Mouse (Mus musculus): ENCODE data around the gene Pex7. TPM values are rescaled to one million over a fixed set of nuclear protein-coding genes. Genes with fewer than 3 reads are reported as not detected.

Gene Pex7
- polyA plus RNA-seq, 1 experiment, result 36.7 TPM

DNA sequence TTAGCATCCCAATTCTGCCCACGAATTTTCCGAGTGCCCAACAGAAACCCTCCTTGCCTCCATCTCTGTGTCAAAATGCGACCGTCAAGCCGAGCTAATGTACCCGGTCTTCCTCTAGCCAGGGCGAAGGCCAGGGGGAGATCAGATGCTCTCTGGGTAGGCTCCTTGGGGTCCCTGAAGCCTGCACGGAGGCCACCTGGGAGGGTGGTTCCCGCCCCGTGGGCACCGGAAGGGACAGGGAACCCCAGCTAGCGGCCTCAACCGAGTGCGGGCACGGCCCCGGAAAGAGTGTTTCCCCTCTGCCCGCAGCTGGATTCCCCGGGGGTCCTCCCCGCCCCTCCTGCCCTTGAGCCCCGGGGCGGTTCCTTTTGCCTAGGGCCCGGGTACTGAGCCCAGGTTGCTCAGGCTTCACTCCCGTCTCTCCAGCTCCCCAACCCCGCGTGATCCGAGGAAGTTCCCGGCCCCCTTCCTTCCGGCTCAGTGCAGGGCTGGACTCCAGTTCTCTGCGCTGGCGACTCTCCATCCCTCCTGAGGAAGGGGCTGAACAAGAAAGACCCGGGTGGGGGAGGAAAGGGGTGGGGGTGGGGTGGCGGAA is 57.6 kb downstream of the Pex7 start:
- Histone ChIP-seq H3K27me3 (ENCODE audit: control insufficient read depth, insufficient read depth, low read length, poor library complexity, severe bottlenecking) (peaks cover 15% of the 10 kb centered on the region), H3K9ac (ENCODE audit: low read depth, poor library complexity, severe bottlenecking) (peak overlapping the region; percentile 4; the same call in 1 of the 2 replicates), H3K9me3 (replicated peaks; ENCODE audit: control insufficient read depth, insufficient read depth, low read length, poor library complexity, severe bottlenecking) (no peaks in the 10 kb centered on the region), H3K4me1 (ENCODE audit: control insufficient read depth, insufficient read depth, low read length) (no peaks in the 10 kb centered on the region), H3K27ac (ENCODE audit: insufficient read depth, low read length) (no peak overlapping the region), H3K36me3 (ENCODE audit: control insufficient read depth, insufficient read depth, low read length, poor library complexity, severe bottlenecking) (no peaks in the 10 kb centered on the region), H3K4me3 (ENCODE audit: low read depth, low read length) (peak overlapping the region; percentile 76)
- no peak for TF ChIP-seq POLR2A (IDR thresholded peaks at IDR 0.05; ENCODE audit: insufficient read depth, low read length)
- TF ChIP-seq EP300 (IDR thresholded peaks at IDR 0.05; ENCODE audit: insufficient read depth, low read depth, low read length), result no peak
- no peak for TF ChIP-seq CTCF (IDR thresholded peaks at IDR 0.05; ENCODE audit: low read depth, low read length)

DNA sequence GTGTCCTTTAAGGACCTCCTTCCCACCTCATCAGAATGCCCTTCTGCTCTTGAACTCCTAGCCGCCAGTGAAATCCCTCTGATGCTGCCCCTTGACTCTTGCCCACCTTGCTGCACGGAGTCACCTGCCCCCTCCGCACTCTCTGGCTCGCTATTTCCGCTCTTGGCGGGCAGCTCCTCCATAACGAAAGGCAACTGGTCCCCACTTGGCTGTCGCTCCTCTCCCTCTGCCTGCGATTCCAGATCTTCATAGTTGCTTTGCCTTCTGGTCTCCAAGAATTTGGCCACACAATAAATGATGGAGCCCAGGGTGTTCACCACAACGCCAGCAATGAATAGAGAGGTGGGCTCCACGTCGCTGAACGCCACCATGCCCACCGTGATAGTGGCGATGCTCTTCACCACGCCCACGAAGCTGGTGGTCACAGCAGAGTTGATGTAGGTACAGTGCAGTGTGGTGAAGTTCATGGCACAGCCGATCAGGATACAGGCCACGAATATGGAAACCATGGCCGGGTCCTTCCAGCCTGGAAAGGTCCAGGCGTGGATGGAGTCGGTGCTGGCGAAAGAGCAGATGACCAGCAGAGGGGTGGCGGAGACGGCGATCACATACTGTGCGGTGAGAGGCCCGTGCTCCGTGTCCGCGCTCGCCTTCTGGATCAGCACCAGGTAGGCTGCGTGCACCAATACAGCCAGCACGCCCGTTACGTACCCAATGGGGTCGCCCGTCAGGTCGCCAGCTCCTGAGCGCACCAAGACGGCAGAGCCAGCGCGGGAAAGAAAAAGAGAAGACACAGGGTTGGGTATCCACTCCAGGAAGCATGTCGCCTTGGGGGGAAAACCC is 58.3 kb downstream of the Pex7 start:
- peak overlapping the region; percentile 4; the same call in 1 of the 2 replicates for H3K9ac ChIP-seq (ENCODE audit: low read depth, poor library complexity, severe bottlenecking)
- H3K36me3 ChIP-seq (ENCODE audit: control insufficient read depth, insufficient read depth, low read length, poor library complexity, severe bottlenecking), result no peaks in the 10 kb centered on the region
- H3K27ac ChIP-seq (ENCODE audit: insufficient read depth, low read length), result no peak overlapping the region
- H3K4me1 ChIP-seq (ENCODE audit: control insufficient read depth, insufficient read depth, low read length), result no peaks in the 10 kb centered on the region
- peak overlapping the region; percentile 76 for H3K4me3 ChIP-seq (ENCODE audit: low read depth, low read length)
- no peaks in the 10 kb centered on the region for H3K9me3 ChIP-seq (replicated peaks; ENCODE audit: control insufficient read depth, insufficient read depth, low read length, poor library complexity, severe bottlenecking)
- no peak for TF ChIP-seq CTCF (IDR thresholded peaks at IDR 0.05; ENCODE audit: low read depth, low read length)
- H3K27me3 ChIP-seq (ENCODE audit: control insufficient read depth, insufficient read depth, low read length, poor library complexity, severe bottlenecking), result peaks cover 15% of the 10 kb centered on the region

- TF ChIP-seq EP300 (IDR thresholded peaks at IDR 0.05; ENCODE audit: insufficient read depth, low read depth, low read length), result no peak
- no peak for TF ChIP-seq CTCF (IDR thresholded peaks at IDR 0.05; ENCODE audit: low read depth, low read length)
- no peak for TF ChIP-seq POLR2A (IDR thresholded peaks at IDR 0.05; ENCODE audit: insufficient read depth, low read length)
- no peak overlapping the region for H3K27ac ChIP-seq (ENCODE audit: insufficient read depth, low read length)
- no peaks in the 10 kb centered on the region; the same call in 1 of the 2 replicates for H3K27me3 ChIP-seq (ENCODE audit: control insufficient read depth, insufficient read depth, low read length, poor library complexity, severe bottlenecking)
- no peaks in the 10 kb centered on the region for H3K9me3 ChIP-seq (replicated peaks; ENCODE audit: control insufficient read depth, insufficient read depth, low read length, poor library complexity, severe bottlenecking)
- no peaks in the 10 kb centered on the region for H3K36me3 ChIP-seq (ENCODE audit: control insufficient read depth, insufficient read depth, low read length, poor library complexity, severe bottlenecking)
- H3K4me1 ChIP-seq (ENCODE audit: control insufficient read depth, insufficient read depth, low read length), result peaks cover 3% of the 10 kb centered on the region
- H3K9ac ChIP-seq (ENCODE audit: low read depth, poor library complexity, severe bottlenecking), result no peak overlapping the region
- no peak overlapping the region for H3K4me3 ChIP-seq (ENCODE audit: low read depth, low read length)
Measured at GRCm38 (mm10) chr10:19839836-19840235, 67.7 kb downstream of the Pex7 start.

DNA sequence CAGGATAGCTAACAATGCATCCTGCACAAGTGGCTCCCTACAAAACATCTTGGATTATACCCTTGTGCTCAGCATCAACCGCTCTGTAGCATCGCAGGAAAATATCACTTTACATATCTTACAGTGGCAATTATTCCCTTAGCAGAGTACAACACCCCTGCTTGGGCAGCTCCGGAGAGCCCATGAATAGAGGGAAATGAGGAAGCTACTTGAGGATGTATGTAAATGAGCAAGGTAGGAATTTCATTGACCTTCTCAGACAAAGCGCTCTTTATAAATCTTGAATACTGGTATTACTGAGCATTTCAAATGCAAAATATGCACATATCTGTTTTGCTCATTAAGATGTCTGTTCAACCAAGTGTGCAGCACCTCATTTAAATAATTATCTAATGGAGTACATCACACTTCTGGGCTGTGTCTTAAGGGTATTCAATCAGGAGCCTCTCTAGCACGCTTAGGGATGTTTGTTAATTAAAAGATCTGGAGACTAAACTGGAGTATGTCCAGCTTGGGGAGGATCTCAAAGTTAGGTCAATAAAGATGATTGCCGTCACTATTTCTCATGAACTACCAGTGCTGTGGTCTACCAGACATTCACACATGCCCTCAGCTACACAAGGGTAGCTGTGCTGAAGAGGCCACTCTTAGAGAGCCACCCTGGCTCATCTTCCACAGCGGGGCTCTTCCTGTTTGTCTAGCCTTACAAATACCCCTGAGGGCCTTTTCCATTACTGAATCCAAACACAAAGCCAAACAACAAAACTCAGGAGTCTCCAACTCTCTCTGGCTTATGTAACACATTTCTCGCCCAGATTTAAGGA is 71.4 kb downstream of the Pex7 start:
- Histone ChIP-seq H3K36me3 (ENCODE audit: control insufficient read depth, insufficient read depth, low read length, poor library complexity, severe bottlenecking) (no peaks in the 10 kb centered on the region), H3K4me1 (ENCODE audit: control insufficient read depth, insufficient read depth, low read length) (peaks cover 3% of the 10 kb centered on the region), H3K9me3 (replicated peaks; ENCODE audit: control insufficient read depth, insufficient read depth, low read length, poor library complexity, severe bottlenecking) (no peaks in the 10 kb centered on the region), H3K9ac (ENCODE audit: low read depth, poor library complexity, severe bottlenecking) (no peak overlapping the region), H3K27me3 (ENCODE audit: control insufficient read depth, insufficient read depth, low read length, poor library complexity, severe bottlenecking) (no peaks in the 10 kb centered on the region), H3K27ac (ENCODE audit: insufficient read depth, low read length) (no peak overlapping the region), H3K4me3 (ENCODE audit: low read depth, low read length) (no peak overlapping the region)
- TF ChIP-seq EP300 (IDR thresholded peaks at IDR 0.05; ENCODE audit: insufficient read depth, low read depth, low read length), result no peak
- no peak for TF ChIP-seq POLR2A (IDR thresholded peaks at IDR 0.05; ENCODE audit: insufficient read depth, low read length)
- no peak for TF ChIP-seq CTCF (IDR thresholded peaks at IDR 0.05; ENCODE audit: low read depth, low read length)

GRCm38 (mm10) chr10:19834222-19834621 is 73.3 kb downstream of the Pex7 start:
- Histone ChIP-seq H3K4me3 (ENCODE audit: low read depth, low read length) (no peak overlapping the region), H3K27me3 (ENCODE audit: control insufficient read depth, insufficient read depth, low read length, poor library complexity, severe bottlenecking) (no peaks in the 10 kb centered on the region; the same call in 1 of the 2 replicates)
- TF ChIP-seq POLR2A (IDR thresholded peaks at IDR 0.05; ENCODE audit: insufficient read depth, low read length), result no peak
- TF ChIP-seq CTCF (IDR thresholded peaks at IDR 0.05; ENCODE audit: low read depth, low read length), result no peak
- no peak for TF ChIP-seq EP300 (IDR thresholded peaks at IDR 0.05; ENCODE audit: insufficient read depth, low read depth, low read length)

More at GRCm38 (mm10) chr10:19834222-19834621, 73.3 kb downstream of the Pex7 start:
- Histone ChIP-seq H3K36me3 (ENCODE audit: control insufficient read depth, insufficient read depth, low read length, poor library complexity, severe bottlenecking) (no peaks in the 10 kb centered on the region), H3K27ac (ENCODE audit: insufficient read depth, low read length) (no peak overlapping the region), H3K9me3 (replicated peaks; ENCODE audit: control insufficient read depth, insufficient read depth, low read length, poor library complexity, severe bottlenecking) (no peaks in the 10 kb centered on the region), H3K9ac (ENCODE audit: low read depth, poor library complexity, severe bottlenecking) (no peak overlapping the region), H3K4me1 (ENCODE audit: control insufficient read depth, insufficient read depth, low read length) (peaks cover 3% of the 10 kb centered on the region)

Measured in ES-Bruce4 (cell line).